Mouse (Mus musculus): ENCODE data around the gene Pim3. TPM values are rescaled to one million over a fixed set of nuclear protein-coding genes. Genes with fewer than 3 reads are reported as not detected.
A peak's percentile ranks its signal among the peaks of the same experiment; 100 is the strongest.

The Pim3 gene
- polyA plus RNA-seq, 1 experiment, result 24.2 TPM

DNA sequence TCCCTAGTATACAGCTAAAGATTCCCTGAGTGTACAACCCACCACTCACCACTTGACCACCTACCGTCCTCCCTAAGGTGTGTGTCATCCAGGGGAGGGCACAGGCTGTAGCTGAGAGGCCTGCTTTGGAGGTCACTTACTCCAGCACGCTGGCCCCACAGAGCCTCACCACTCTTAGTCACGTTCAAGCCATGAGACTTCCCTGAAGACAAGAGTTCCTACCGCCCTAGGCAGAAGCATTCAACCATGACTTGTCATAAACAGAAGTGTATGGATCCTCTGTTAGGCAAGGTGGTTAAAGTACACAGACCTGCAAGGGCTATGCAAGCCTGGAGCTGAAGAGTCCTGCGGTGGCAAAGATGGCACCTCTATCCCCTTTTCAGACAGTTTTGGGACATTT, 31.3 kb upstream of the Pim3 start:
- H3K4me3 ChIP-seq (replicated peaks; ENCODE audit: insufficient read depth, low read depth, low read length), result no peak overlapping the region
- H3K27me3 ChIP-seq (ENCODE audit: control insufficient read depth, insufficient read depth, low read length), result no peaks in the 10 kb centered on the region
- peaks cover 26% of the 10 kb centered on the region for H3K4me1 ChIP-seq (ENCODE audit: control insufficient read depth, insufficient read depth, low read length)
- no peak for DNase-seq
- TF ChIP-seq CTCF (IDR thresholded peaks at IDR 0.05; ENCODE audit: borderline replicate concordance, insufficient read depth, low read depth, low read length), result no peak
- TF ChIP-seq POLR2A (IDR thresholded peaks at IDR 0.05; ENCODE audit: borderline replicate concordance, insufficient read depth, low read length), result no peak
- 90% methylated on average over 5 of the region's 5 CpGs for WGBS
- H3K27ac ChIP-seq (ENCODE audit: insufficient read depth, low read length), result no peak overlapping the region

- H3K4me3 ChIP-seq (replicated peaks; ENCODE audit: insufficient read depth, low read depth, low read length), result no peak overlapping the region
- H3K27ac ChIP-seq (ENCODE audit: insufficient read depth, low read length), result no peak overlapping the region
- H3K27me3 ChIP-seq (ENCODE audit: control insufficient read depth, insufficient read depth, low read length), result no peaks in the 10 kb centered on the region
- 55% methylated on average over 5 of the region's 5 CpGs for WGBS
- no peak for DNase-seq
- peaks cover 26% of the 10 kb centered on the region for H3K4me1 ChIP-seq (ENCODE audit: control insufficient read depth, insufficient read depth, low read length)
- no peak for TF ChIP-seq CTCF (IDR thresholded peaks at IDR 0.05; ENCODE audit: borderline replicate concordance, insufficient read depth, low read depth, low read length)
- no peak for TF ChIP-seq POLR2A (IDR thresholded peaks at IDR 0.05; ENCODE audit: borderline replicate concordance, insufficient read depth, low read length)
Measured at GRCm38 (mm10) chr15:88831482-88831881, 30.5 kb upstream of the Pim3 start.

DNA sequence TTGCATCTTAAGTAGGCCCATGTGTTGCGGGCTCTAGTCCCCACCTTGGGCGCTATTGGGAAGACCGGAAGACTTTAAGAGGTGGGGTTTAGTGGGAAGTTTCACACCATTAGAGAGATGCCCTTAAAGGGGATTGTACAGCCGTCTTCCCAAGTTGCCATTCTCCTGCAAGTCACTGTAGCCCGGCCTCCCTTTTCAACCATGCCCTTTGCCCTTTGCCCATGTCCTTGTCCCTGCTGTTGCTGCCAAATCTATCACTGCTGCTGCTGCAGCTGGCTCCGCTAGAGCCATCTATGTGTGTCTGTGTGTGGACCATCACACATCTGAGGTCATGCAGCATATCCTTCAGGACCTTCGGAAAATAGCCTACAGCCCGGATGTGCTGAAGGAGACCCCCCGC, 29.4 kb upstream of the Pim3 start:
- H3K27ac ChIP-seq (ENCODE audit: insufficient read depth, low read length), result no peak overlapping the region
- no peak for DNase-seq
- H3K27me3 ChIP-seq (ENCODE audit: control insufficient read depth, insufficient read depth, low read length), result no peaks in the 10 kb centered on the region
- H3K4me3 ChIP-seq (replicated peaks; ENCODE audit: insufficient read depth, low read depth, low read length), result no peak overlapping the region
- H3K4me1 ChIP-seq (ENCODE audit: control insufficient read depth, insufficient read depth, low read length), result peaks cover 23% of the 10 kb centered on the region
- no peak for TF ChIP-seq POLR2A (IDR thresholded peaks at IDR 0.05; ENCODE audit: borderline replicate concordance, insufficient read depth, low read length)
- no peak for TF ChIP-seq CTCF (IDR thresholded peaks at IDR 0.05; ENCODE audit: borderline replicate concordance, insufficient read depth, low read depth, low read length)
- 87% methylated on average over 9 of the region's 9 CpGs for WGBS

DNA sequence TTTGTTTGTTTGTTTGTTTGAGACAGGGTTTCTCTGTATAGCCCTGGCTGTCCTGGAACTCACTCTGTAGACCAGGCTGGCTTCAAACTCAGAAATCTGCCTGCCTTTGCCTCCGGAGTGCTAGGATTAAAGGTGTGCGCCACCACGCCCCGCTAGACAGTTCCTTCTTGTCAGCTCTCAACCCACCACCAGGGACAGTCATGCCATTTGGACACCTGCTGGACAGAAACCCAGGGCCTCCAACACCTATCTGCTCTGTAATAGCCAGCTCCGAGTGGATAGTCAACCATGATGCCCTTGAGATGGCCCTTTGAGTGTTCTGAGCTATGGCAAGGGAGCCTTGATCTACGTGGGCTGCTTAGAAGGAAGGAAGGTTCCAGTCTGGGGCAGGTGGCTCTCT, 26.0 kb upstream of the Pim3 start:
- TF ChIP-seq POLR2A (IDR thresholded peaks at IDR 0.05; ENCODE audit: borderline replicate concordance, insufficient read depth, low read length), result no peak
- TF ChIP-seq CTCF (IDR thresholded peaks at IDR 0.05; ENCODE audit: borderline replicate concordance, insufficient read depth, low read depth, low read length), result no peak
- no peak for DNase-seq
- Histone ChIP-seq H3K4me3 (replicated peaks; ENCODE audit: insufficient read depth, low read depth, low read length) (no peak overlapping the region), H3K27ac (ENCODE audit: insufficient read depth, low read length) (no peak overlapping the region), H3K4me1 (ENCODE audit: control insufficient read depth, insufficient read depth, low read length) (peaks cover 26% of the 10 kb centered on the region), H3K27me3 (ENCODE audit: control insufficient read depth, insufficient read depth, low read length) (no peaks in the 10 kb centered on the region)
- 86% methylated on average over 6 of the region's 6 CpGs for WGBS

- H3K4me1 ChIP-seq (ENCODE audit: control insufficient read depth, insufficient read depth, low read length), result peaks cover 31% of the 10 kb centered on the region
- no peak for DNase-seq
- H3K4me3 ChIP-seq (replicated peaks; ENCODE audit: insufficient read depth, low read depth, low read length), result no peak overlapping the region
- TF ChIP-seq CTCF (IDR thresholded peaks at IDR 0.05; ENCODE audit: borderline replicate concordance, insufficient read depth, low read depth, low read length) (no peak), POLR2A (IDR thresholded peaks at IDR 0.05; ENCODE audit: borderline replicate concordance, insufficient read depth, low read length) (no peak)
- 85% methylated on average over 5 of the region's 5 CpGs for WGBS
- H3K27me3 ChIP-seq (ENCODE audit: control insufficient read depth, insufficient read depth, low read length), result no peaks in the 10 kb centered on the region
- no peak overlapping the region for H3K27ac ChIP-seq (ENCODE audit: insufficient read depth, low read length)
Measured at GRCm38 (mm10) chr15:88836571-88836970, 25.4 kb upstream of the Pim3 start.

DNA sequence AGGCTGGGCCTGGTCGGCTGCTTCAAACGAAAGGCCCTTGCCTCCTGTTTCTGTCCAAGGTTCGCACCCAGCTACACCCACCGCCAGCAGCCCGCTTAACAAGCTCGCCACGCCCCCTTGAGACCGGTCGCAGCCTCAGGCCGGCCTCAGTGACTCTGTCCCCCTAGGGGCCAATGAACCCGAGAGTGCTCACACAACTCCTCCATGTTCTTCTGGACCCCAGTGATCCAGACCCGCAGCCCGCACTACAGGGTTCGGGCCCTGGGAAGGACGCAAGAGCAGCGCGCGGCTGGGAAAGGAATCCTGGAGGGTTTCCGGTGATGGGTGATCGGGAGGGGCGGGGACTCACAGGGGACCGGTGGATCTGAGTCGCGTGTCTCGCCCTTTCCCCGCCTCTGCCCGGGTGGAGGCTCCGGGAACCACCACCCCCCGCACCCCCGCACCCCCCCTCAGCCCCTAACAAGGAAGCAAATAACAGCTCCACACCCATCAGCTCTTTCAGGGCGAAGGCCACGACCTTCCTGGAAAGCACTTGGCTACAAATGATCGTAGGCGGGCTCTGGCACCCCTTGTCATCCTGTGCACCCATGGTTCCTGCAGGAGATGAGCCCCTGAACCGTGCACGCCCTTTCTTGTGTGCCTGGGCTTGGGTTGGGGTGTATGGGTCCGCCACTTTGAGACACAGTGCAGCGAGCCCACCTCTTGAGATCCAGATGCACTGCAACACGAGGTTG, 24.6 kb upstream of the Pim3 start:
- 13% methylated on average over 39 of the region's 39 CpGs for WGBS
- no peak overlapping the region for H3K27ac ChIP-seq (ENCODE audit: insufficient read depth, low read length)
- H3K4me1 ChIP-seq (ENCODE audit: control insufficient read depth, insufficient read depth, low read length), result peaks cover 39% of the 10 kb centered on the region
- no peak for TF ChIP-seq POLR2A (IDR thresholded peaks at IDR 0.05; ENCODE audit: borderline replicate concordance, insufficient read depth, low read length)
- TF ChIP-seq CTCF (IDR thresholded peaks at IDR 0.05; ENCODE audit: borderline replicate concordance, insufficient read depth, low read depth, low read length), result no peak
- H3K4me3 ChIP-seq (replicated peaks; ENCODE audit: insufficient read depth, low read depth, low read length), result peak overlapping the region; percentile 40
- DNase-seq, result peak; percentile 37 to 40
- no peaks in the 10 kb centered on the region for H3K27me3 ChIP-seq (ENCODE audit: control insufficient read depth, insufficient read depth, low read length)

DNA sequence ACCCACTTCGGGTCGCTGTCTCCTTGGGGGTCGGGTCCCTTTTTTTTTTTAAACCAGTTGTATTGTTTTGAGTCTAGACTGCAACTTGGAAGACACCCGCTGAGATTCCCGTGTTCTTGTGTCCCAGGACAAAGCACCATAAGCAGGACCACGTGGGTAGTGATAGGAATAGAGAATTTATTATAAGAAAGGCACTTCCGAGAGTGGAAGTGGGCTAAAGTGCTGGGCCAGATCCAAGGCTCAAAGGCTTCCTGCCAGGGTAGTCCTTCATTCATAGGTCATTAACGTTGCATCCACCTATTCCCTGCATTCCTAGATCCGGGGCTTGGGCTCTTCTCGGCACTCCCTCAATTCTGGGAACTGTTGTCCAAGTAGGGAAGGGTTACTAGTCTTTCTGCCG, 24.0 kb upstream of the Pim3 start:
- H3K27me3 ChIP-seq (ENCODE audit: control insufficient read depth, insufficient read depth, low read length), result no peaks in the 10 kb centered on the region
- no peak for DNase-seq
- WGBS, result 24% methylated on average over 11 of the region's 11 CpGs
- no peak overlapping the region for H3K27ac ChIP-seq (ENCODE audit: insufficient read depth, low read length)
- no peak overlapping the region for H3K4me3 ChIP-seq (replicated peaks; ENCODE audit: insufficient read depth, low read depth, low read length)
- TF ChIP-seq CTCF (IDR thresholded peaks at IDR 0.05; ENCODE audit: borderline replicate concordance, insufficient read depth, low read depth, low read length), result no peak
- TF ChIP-seq POLR2A (IDR thresholded peaks at IDR 0.05; ENCODE audit: borderline replicate concordance, insufficient read depth, low read length), result no peak
- H3K4me1 ChIP-seq (ENCODE audit: control insufficient read depth, insufficient read depth, low read length), result peaks cover 43% of the 10 kb centered on the region

- 16% methylated on average over 9 of the region's 9 CpGs for WGBS
- Histone ChIP-seq H3K4me1 (ENCODE audit: control insufficient read depth, insufficient read depth, low read length) (peaks cover 53% of the 10 kb centered on the region), H3K27me3 (ENCODE audit: control insufficient read depth, insufficient read depth, low read length) (no peaks in the 10 kb centered on the region), H3K4me3 (replicated peaks; ENCODE audit: insufficient read depth, low read depth, low read length) (no peak overlapping the region), H3K27ac (ENCODE audit: insufficient read depth, low read length) (peak overlapping the region; percentile 75; the same call in 1 of the 2 replicates)
- DNase-seq, result peak; percentile 56 to 61
- no peak for TF ChIP-seq POLR2A (IDR thresholded peaks at IDR 0.05; ENCODE audit: borderline replicate concordance, insufficient read depth, low read length)
- no peak for TF ChIP-seq CTCF (IDR thresholded peaks at IDR 0.05; ENCODE audit: borderline replicate concordance, insufficient read depth, low read depth, low read length)
Measured at GRCm38 (mm10) chr15:88839271-88839670, 22.7 kb upstream of the Pim3 start.

Data from cerebellum, adult 2 months (tissue).